Mouse (Mus musculus): ENCODE results near the gene Pspc1.

DNA sequence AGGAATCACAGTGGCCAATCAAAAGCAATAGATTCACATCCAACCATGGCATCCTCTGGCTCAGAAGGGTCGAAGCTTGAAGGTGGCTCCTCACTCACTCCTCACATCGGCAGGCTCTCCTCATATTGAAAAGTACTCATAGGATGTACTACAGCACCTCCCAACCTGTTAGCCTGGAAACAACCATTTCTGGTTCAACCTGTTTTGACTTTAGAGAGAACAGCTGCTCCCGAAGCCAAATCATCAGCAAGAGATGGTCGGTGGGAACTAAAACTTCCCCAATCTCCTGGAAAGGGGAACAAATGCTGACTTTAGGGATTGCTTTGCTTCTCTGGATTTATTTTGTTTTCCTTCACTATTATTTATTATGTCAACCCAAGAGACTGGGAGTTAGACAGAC is 39.0 kb upstream of the Pspc1 start:
- TF ChIP-seq CTCF (IDR thresholded peaks at IDR 0.05; ENCODE audit: borderline replicate concordance, extremely low read depth, insufficient read depth, insufficient read length) (no peak), POLR2A (IDR thresholded peaks at IDR 0.05; ENCODE audit: borderline replicate concordance, extremely low read depth, insufficient read depth, insufficient read length, poor library complexity, severe bottlenecking) (no peak)
